Mouse (Mus musculus): ENCODE results near the gene Rexo4. TPM values are rescaled to one million over a fixed set of nuclear protein-coding genes. Genes with fewer than 3 reads are reported as not detected.
A peak's percentile ranks its signal among the peaks of the same experiment; 100 is the strongest.

Rexo4 gene
- polyA plus RNA-seq, 1 experiment from 2014 or later: 45.2 TPM

- H3K36me3 ChIP-seq (ENCODE audit: control insufficient read depth, insufficient read depth, low read length): peaks cover 72% of the 10 kb centered on the region
- WGBS: 93% methylated on average over 12 of the region's 12 CpGs
- no peak overlapping the region for H3K27ac ChIP-seq (ENCODE audit: low read length)
- no peak overlapping the region for H3K4me3 ChIP-seq (ENCODE audit: low read depth, low read length)
- peaks cover 4% of the 10 kb centered on the region; the same call in 1 of the 2 replicates for H3K4me1 ChIP-seq (ENCODE audit: control insufficient read depth, insufficient read depth, low read length)
- no peaks in the 10 kb centered on the region for H3K9me3 ChIP-seq (ENCODE audit: control insufficient read depth, low read depth, low read length)
- no peak overlapping the region for H3K4me2 ChIP-seq (replicated peaks; ENCODE audit: low read depth, low read length)
- no peaks in the 10 kb centered on the region for H3K27me3 ChIP-seq (ENCODE audit: control insufficient read depth, insufficient read depth, low read length)
- no peak for ATAC-seq (ENCODE audit: insufficient number of reproducible peaks, insufficient read depth, low FRiP score, low read depth)
- no peak overlapping the region for H3K9ac ChIP-seq (replicated peaks; ENCODE audit: low read depth, low read length)
Observed at GRCm38 (mm10) chr2:26956811-26957487, 7.2 kb downstream of the Rexo4 start.

DNA sequence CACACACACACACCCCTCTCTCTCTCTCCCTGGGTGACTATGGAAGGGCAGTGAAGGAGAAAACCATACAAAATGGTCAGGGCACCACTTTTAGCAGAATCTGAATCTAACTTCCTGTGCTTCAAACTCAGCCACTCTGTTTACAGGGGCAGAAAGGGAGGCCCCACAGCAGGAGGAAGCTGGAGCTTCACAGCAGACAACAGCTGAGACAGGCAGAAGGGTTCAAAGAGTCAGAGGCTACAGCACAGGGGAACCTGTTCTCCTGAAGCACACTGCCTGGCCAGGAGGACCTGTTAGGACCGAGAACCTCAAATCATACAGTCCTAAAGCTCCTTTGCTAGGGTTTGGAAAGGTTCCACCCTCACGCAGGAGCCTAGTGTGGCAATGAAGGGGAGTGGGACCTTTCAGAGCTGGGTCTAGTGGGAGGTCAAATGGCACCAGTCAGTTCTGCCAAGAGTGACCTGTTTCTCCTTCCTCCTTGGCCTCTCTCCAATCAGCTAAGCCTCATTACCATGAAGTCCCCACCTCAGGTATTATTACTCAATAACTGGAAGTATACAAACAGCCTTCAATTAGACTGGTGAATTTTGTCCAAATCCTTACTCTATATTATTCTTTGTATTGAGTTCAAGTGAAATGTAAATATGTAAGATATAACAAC, 9.3 kb downstream of the Rexo4 start:
- WGBS: 95% methylated on average over 2 of the region's 2 CpGs
- H3K9me3 ChIP-seq (ENCODE audit: control insufficient read depth, low read depth, low read length): no peaks in the 10 kb centered on the region
- H3K4me1 ChIP-seq (ENCODE audit: control insufficient read depth, insufficient read depth, low read length): no peaks in the 10 kb centered on the region
- no peak overlapping the region for H3K4me2 ChIP-seq (replicated peaks; ENCODE audit: low read depth, low read length)
- ATAC-seq (ENCODE audit: insufficient number of reproducible peaks, insufficient read depth, low FRiP score, low read depth): no peak
- no peaks in the 10 kb centered on the region for H3K27me3 ChIP-seq (ENCODE audit: control insufficient read depth, insufficient read depth, low read length)
- H3K9ac ChIP-seq (replicated peaks; ENCODE audit: low read depth, low read length): no peak overlapping the region
- H3K4me3 ChIP-seq (ENCODE audit: low read depth, low read length): no peak overlapping the region
- H3K27ac ChIP-seq (ENCODE audit: low read length): no peak overlapping the region
- peaks cover 68% of the 10 kb centered on the region for H3K36me3 ChIP-seq (ENCODE audit: control insufficient read depth, insufficient read depth, low read length)

- 87% methylated on average over 8 of the region's 8 CpGs for WGBS
- no peaks in the 10 kb centered on the region for H3K9me3 ChIP-seq (ENCODE audit: control insufficient read depth, low read depth, low read length)
- no peak for ATAC-seq (ENCODE audit: insufficient number of reproducible peaks, insufficient read depth, low FRiP score, low read depth)
- no peaks in the 10 kb centered on the region for H3K27me3 ChIP-seq (ENCODE audit: control insufficient read depth, insufficient read depth, low read length)
- H3K36me3 ChIP-seq (ENCODE audit: control insufficient read depth, insufficient read depth, low read length): peaks cover 59% of the 10 kb centered on the region
- H3K9ac ChIP-seq (replicated peaks; ENCODE audit: low read depth, low read length): no peak overlapping the region
- H3K4me2 ChIP-seq (replicated peaks; ENCODE audit: low read depth, low read length): no peak overlapping the region
- H3K27ac ChIP-seq (ENCODE audit: low read length): no peak overlapping the region
- H3K4me1 ChIP-seq (ENCODE audit: control insufficient read depth, insufficient read depth, low read length): no peaks in the 10 kb centered on the region
- no peak overlapping the region for H3K4me3 ChIP-seq (ENCODE audit: low read depth, low read length)
Observed at GRCm38 (mm10) chr2:26952866-26953265, 11.3 kb downstream of the Rexo4 start.

GRCm38 (mm10) chr2:26952193-26952592, 12.0 kb downstream of the Rexo4 start:
- Histone ChIP-seq H3K36me3 (ENCODE audit: control insufficient read depth, insufficient read depth, low read length) (peaks cover 52% of the 10 kb centered on the region), H3K4me3 (ENCODE audit: low read depth, low read length) (no peak overlapping the region), H3K9ac (replicated peaks; ENCODE audit: low read depth, low read length) (0 out of 2 replicates have a peak overlapping the region, but pooled peaks have one; percentile 10), H3K9me3 (ENCODE audit: control insufficient read depth, low read depth, low read length) (no peaks in the 10 kb centered on the region), H3K27me3 (ENCODE audit: control insufficient read depth, insufficient read depth, low read length) (no peaks in the 10 kb centered on the region), H3K27ac (ENCODE audit: low read length) (no peak overlapping the region), H3K4me1 (ENCODE audit: control insufficient read depth, insufficient read depth, low read length) (no peaks in the 10 kb centered on the region), H3K4me2 (replicated peaks; ENCODE audit: low read depth, low read length) (no peak overlapping the region)
- ATAC-seq (ENCODE audit: insufficient number of reproducible peaks, insufficient read depth, low FRiP score, low read depth): no peak
- 88% methylated on average over 4 of the region's 4 CpGs for WGBS

GRCm38 (mm10) chr2:26951346-26951905, 12.8 kb downstream of the Rexo4 start:
- no peaks in the 10 kb centered on the region for H3K9me3 ChIP-seq (ENCODE audit: control insufficient read depth, low read depth, low read length)
- H3K9ac ChIP-seq (replicated peaks; ENCODE audit: low read depth, low read length): 0 out of 2 replicates have a peak overlapping the region, but pooled peaks have one; percentile 10
- no peak for ATAC-seq (ENCODE audit: insufficient number of reproducible peaks, insufficient read depth, low FRiP score, low read depth)
- no peak overlapping the region for H3K4me2 ChIP-seq (replicated peaks; ENCODE audit: low read depth, low read length)
- no peak overlapping the region for H3K27ac ChIP-seq (ENCODE audit: low read length)
- no peaks in the 10 kb centered on the region for H3K27me3 ChIP-seq (ENCODE audit: control insufficient read depth, insufficient read depth, low read length)
- 83% methylated on average over 8 of the region's 8 CpGs for WGBS
- H3K4me1 ChIP-seq (ENCODE audit: control insufficient read depth, insufficient read depth, low read length): no peaks in the 10 kb centered on the region
- H3K4me3 ChIP-seq (ENCODE audit: low read depth, low read length): no peak overlapping the region
- peaks cover 45% of the 10 kb centered on the region for H3K36me3 ChIP-seq (ENCODE audit: control insufficient read depth, insufficient read depth, low read length)

DNA sequence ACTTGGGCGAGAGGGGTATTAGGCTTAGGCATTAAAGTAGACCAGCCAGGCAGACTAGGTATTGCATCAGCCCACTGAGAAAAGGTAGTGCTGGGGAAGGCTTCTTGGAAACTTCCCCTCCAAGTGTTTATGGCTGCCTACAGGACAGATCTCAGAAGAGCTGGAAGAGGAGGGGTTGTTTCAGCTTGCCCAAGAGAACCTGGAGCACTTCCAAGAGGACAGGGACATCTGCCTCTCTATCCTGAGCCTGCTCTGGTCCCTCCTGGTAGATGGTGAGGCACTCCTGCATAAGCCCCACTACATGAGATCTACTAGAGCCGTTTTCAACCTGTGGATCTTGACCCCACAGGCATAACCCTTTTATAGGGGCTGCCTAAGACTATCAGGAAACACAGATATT, 13.8 kb downstream of the Rexo4 start:
- peaks cover 34% of the 10 kb centered on the region for H3K36me3 ChIP-seq (ENCODE audit: control insufficient read depth, insufficient read depth, low read length)
- no peak overlapping the region for H3K27ac ChIP-seq (ENCODE audit: low read length)
- WGBS: 79% methylated on average over 2 of the region's 2 CpGs
- no peak overlapping the region for H3K4me2 ChIP-seq (replicated peaks; ENCODE audit: low read depth, low read length)
- no peaks in the 10 kb centered on the region for H3K27me3 ChIP-seq (ENCODE audit: control insufficient read depth, insufficient read depth, low read length)
- no peak overlapping the region for H3K4me3 ChIP-seq (ENCODE audit: low read depth, low read length)
- ATAC-seq (ENCODE audit: insufficient number of reproducible peaks, insufficient read depth, low FRiP score, low read depth): no peak
- no peaks in the 10 kb centered on the region for H3K9me3 ChIP-seq (ENCODE audit: control insufficient read depth, low read depth, low read length)
- no peak overlapping the region for H3K9ac ChIP-seq (replicated peaks; ENCODE audit: low read depth, low read length)
- no peaks in the 10 kb centered on the region for H3K4me1 ChIP-seq (ENCODE audit: control insufficient read depth, insufficient read depth, low read length)

GRCm38 (mm10) chr2:26943253-26943652, 20.9 kb downstream of the Rexo4 start:
- Histone ChIP-seq H3K36me3 (ENCODE audit: control insufficient read depth, insufficient read depth, low read length) (no peaks in the 10 kb centered on the region), H3K9ac (replicated peaks; ENCODE audit: low read depth, low read length) (no peak overlapping the region), H3K4me3 (ENCODE audit: low read depth, low read length) (no peak overlapping the region), H3K9me3 (ENCODE audit: control insufficient read depth, low read depth, low read length) (no peaks in the 10 kb centered on the region), H3K27ac (ENCODE audit: low read length) (no peak overlapping the region), H3K27me3 (ENCODE audit: control insufficient read depth, insufficient read depth, low read length) (no peaks in the 10 kb centered on the region), H3K4me2 (replicated peaks; ENCODE audit: low read depth, low read length) (no peak overlapping the region), H3K4me1 (ENCODE audit: control insufficient read depth, insufficient read depth, low read length) (no peaks in the 10 kb centered on the region)
- 77% methylated on average over 3 of the region's 3 CpGs for WGBS
- ATAC-seq (ENCODE audit: insufficient number of reproducible peaks, insufficient read depth, low FRiP score, low read depth): no peak

DNA sequence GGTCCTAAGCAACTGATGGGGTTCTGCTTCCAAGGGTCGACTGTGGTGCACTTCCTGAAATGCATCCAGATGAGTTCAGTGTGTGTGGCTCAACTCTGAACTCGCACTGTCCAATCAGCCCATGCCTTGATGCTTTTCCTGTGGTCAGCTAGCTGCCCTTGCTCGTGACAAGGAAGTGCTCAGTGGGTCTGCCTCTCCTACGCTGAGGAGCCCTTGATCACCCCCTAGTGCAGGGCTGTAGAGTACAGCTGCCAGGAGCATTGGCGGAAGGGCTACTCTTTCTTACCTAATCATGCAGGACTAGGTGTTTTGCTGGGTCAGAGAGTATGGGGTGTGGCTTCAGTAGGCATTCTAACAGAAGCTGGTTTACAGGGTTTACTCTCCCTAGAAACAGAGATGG, 22.6 kb downstream of the Rexo4 start:
- ATAC-seq (ENCODE audit: insufficient number of reproducible peaks, insufficient read depth, low FRiP score, low read depth): no peak
- Histone ChIP-seq H3K4me1 (ENCODE audit: control insufficient read depth, insufficient read depth, low read length) (no peaks in the 10 kb centered on the region), H3K4me3 (ENCODE audit: low read depth, low read length) (no peak overlapping the region), H3K9ac (replicated peaks; ENCODE audit: low read depth, low read length) (no peak overlapping the region), H3K4me2 (replicated peaks; ENCODE audit: low read depth, low read length) (no peak overlapping the region), H3K27me3 (ENCODE audit: control insufficient read depth, insufficient read depth, low read length) (no peaks in the 10 kb centered on the region), H3K9me3 (ENCODE audit: control insufficient read depth, low read depth, low read length) (no peaks in the 10 kb centered on the region), H3K27ac (ENCODE audit: low read length) (no peak overlapping the region), H3K36me3 (ENCODE audit: control insufficient read depth, insufficient read depth, low read length) (no peaks in the 10 kb centered on the region)
- 39% methylated on average over 5 of the region's 5 CpGs for WGBS

Data from stomach, embryonic 14.5 days (tissue).